Mouse (Mus musculus) gastrocnemius, postnatal 10 days (tissue): ENCODE results near the gene Oas1g. TPM values are rescaled to one million over a fixed set of nuclear protein-coding genes. Genes with fewer than 3 reads are reported as not detected.

Experiments
- microRNA-seq, 2 experiments: library from miRNA; unstranded; fragments of <30 nt; microRNA quantifications; one replicate each; pipeline ENCODE4 v1.2.0; 2021
- total RNA-seq, 2 experiments: library from RNA; stranded (reverse); gene quantifications; 2 replicates each; pipeline ENCODE4 v1.2.3; 2021

Gene Oas1g
- total RNA-seq, 2 experiments from 2014 or later: not detected

Small RNA genes within 50 kb of the gene (microRNA-seq; reads per million reads assigned to microRNA genes)
- 0 reads per million in 2 experiments for gene Gm22907

Other genes starting within 250 kb of the Oas1g start
- under 1 TPM in 1 of 2 experiments, not detected in 1; 0.23 TPM for gene Rasal1, start 238.8 kb downstream of the Oas1g start, total RNA-seq
- gene Dtx1, start 175.7 kb downstream of the Oas1g start, total RNA-seq: 1 to 10 TPM; 1.2 to 1.4 TPM
- under 1 TPM in 1 of 2 experiments, not detected in 1; 0.09 TPM for gene Oas2, start 137.8 kb downstream of the Oas1g start, total RNA-seq
- not detected for gene Oas3, start 110.0 kb downstream of the Oas1g start, total RNA-seq
- gene Oas1e, start 92.1 kb downstream of the Oas1g start, total RNA-seq: not detected
- gene Oas1c, start 75.1 kb downstream of the Oas1g start, total RNA-seq: under 1 TPM; 0.14 to 0.43 TPM
- gene Oas1f, start 40.2 kb downstream of the Oas1g start, total RNA-seq: not detected
- not detected for gene Oas1h, start 26.2 kb downstream of the Oas1g start, total RNA-seq
- gene Oas1a, start 19.9 kb upstream of the Oas1g start, total RNA-seq: not detected
- gene Oas1d, start 26.9 kb upstream of the Oas1g start, total RNA-seq: not detected
- gene Rph3a, start 122.5 kb upstream of the Oas1g start, total RNA-seq: under 1 TPM; 0.35 to 0.47 TPM